Mouse (Mus musculus) NIH3T3 (cell line): ENCODE data around the gene Ccnl2.

Experiments
- DNase-seq: peaks from one replicate; pipeline ENCODE4 v3.0.0-alpha.2; 2012; ENCODE audit warnings: low read depth

Ccnl2 gene

GRCm38 (mm10) chr4:155863001-155863400, 50.7 kb downstream of the Ccnl2 start, which contains the start of gene Tas1r3:
Tas1r3 (minus strand) TSS chr4:155863362.
- DNase-seq: no peak

DNA sequence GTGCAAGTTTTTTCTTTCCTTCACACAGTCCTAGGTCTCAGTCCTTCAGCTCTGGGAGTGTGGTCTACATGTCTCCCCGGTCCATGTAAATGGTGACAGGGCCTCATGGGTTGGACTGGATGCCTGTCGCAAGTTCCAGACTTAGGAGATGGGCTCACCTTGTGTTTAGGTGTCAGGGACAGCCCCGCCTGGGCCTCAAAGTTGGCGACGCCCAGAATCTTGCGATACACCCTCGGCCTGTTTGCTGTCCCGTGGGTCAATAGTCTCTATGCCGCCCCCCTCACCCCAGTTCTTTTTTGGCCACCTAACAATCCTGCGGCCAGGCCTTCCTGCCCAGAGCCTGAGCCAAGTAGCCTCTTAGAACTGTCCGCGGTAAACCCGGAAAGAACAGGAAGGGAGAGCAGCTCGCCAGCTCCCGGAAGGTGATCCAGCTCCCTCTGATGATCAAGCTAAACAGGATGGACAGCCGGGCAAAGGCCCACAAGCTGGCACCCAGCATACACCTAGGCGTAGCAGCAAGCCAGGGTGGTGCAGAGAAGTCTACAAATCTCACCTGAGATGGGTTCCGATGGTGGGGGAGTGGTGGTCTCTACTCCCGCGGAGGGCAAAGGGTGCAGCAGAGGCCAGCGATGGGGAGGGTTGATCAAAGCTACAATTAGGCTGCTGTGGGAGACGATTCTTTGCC, 56.5 kb downstream of the Ccnl2 start:
- peak; percentile 49 for DNase-seq

GRCm38 (mm10) chr4:155869317-155870033, 57.2 kb downstream of the Ccnl2 start, which contains the start of the genes Cptp and Ints11:
Cptp (minus strand) TSS chr4:155869440.
Ints11 (plus strand) TSS chr4:155869546.
- peak; percentile 96 for DNase-seq

DNA sequence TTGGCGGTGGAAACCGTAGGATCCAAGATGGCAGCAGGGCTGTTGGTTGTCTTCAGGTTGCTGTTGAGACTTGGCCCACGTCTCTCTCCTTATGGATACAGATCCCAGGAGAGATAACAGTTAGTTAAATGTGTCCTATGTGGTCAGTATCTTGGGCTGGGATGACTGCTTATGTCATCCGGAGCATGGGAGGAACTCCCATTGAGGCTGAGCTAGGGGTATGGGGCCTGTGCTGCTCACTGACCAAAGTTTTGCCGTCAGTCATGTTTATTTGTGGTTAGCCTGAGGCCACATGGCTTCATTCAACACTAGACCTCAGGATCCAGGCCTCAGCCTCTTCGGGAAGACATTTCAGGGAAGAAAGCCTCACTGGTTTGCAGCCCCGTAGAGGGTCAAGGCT, 59.1 kb downstream of the Ccnl2 start:
- DNase-seq: peak; percentile 42
